Mouse (Mus musculus) gastrocnemius, postnatal 36 days (tissue): ENCODE measurements around the gene Gm1604a. TPM values are rescaled to one million over a fixed set of nuclear protein-coding genes. Genes with fewer than 3 reads are reported as not detected.
A peak's percentile ranks its signal among the peaks of the same experiment; 100 is the strongest.
"Not testable (repeated sequence)": the region's sequence is repeated elsewhere in the genome, so short reads cannot be mapped to it uniquely, and the experiment has no call there.

Experiments
- DNase-seq, 2 experiments: peaks; one replicate each; pipeline ENCODE4 v3.0.0; 2022
- intact Hi-C: fragments of 180-260 bp; cut with DNase I; formaldehyde crosslinking; loops from one replicate; pipeline ENCODE4 v1.15.1; 2025
- total RNA-seq, 2 experiments: library from RNA; stranded (reverse); gene quantifications; 2 replicates each; pipeline ENCODE4 v1.2.3; 2021

Gene Gm1604a
- total RNA-seq, 2 experiments from 2014 or later = not detected

GRCm38 (mm10) chr17:7033192-7034166, 8.1 kb downstream of the Gm1604a start:
- DNase-seq, intact Hi-C loops: not testable (repeated sequence)

GRCm38 (mm10) chr17:7068997-7069539, 43.7 kb downstream of the Gm1604a start:
- DNase-seq, intact Hi-C loops: not testable (repeated sequence)

DNA sequence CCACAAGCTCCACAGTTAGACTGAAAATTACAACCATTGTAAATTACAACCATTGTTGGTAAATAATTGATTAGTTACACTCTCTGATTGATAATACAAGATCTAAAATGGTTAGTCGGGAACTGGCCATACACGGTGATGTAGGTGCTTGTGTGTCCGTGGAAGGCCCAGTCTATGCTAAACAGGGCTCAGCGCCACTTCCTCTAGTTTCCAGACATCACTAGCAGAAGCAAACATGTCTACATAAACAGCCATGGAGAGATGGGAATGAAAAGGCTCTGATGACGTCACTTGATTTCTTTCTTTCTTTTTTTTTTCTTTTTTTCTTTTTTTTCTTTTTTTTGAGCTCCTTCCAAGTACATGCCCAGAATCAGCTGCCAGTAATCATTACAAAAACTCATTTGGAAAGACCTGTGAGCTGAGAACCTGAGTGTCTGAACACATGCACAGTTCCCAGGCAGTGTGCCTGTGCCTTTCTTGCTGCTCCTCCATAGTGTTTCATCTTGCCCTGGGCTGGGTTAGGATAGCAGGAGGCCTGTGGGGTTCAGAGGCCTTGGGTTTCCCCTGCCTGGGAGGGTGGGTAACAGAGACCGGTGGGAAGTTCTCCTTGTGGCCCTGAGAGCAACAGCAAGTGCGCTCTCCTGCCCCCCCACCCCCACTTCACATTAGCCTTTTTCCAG, 44.3 kb downstream of the Gm1604a start:
- DNase-seq, intact Hi-C loops: not testable (repeated sequence)

DNA sequence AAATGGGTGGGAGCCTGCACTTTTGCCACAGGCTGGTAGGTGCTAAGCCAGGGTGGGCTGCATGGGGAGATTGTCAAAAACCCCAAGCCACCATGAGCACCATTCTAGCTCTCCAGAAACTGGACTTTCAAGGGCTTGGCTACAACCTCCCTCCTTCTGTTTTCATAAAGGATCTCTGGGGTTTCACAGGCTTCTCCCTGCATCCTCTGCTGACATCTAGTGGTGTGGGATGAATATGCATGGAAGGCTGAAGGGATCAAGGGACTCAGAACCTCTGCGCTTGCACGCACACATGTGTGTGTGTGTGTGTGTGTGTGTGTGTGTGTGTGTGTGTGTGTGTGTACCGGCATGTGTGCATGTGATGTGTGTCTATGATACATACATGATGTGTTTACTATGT, 49.1 kb downstream of the Gm1604a start:
- peak in 1 of 2 experiments; percentile 13 for DNase-seq
- intact Hi-C loops = not testable (repeated sequence)

DNA sequence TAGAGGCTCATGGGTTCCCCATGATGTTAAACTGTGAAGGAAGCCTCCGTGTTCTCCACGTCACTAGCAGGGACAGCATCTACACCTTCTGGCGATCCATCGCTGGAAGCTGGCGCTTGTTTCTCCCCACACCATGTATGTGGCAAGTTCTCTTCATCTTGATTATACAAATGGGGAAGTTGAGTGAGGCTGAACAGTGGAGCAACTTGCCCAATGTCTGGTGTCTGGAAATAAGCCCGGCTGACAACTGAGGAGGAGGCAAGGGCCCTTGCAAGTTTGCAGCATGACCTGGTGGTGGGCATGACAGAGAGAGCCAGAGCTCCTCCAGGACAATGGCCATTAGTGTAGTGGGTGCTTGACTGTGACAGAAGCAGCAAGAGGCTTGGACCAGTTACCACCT, 50.2 kb downstream of the Gm1604a start:
- intact Hi-C loops, DNase-seq: not testable (repeated sequence)

DNA sequence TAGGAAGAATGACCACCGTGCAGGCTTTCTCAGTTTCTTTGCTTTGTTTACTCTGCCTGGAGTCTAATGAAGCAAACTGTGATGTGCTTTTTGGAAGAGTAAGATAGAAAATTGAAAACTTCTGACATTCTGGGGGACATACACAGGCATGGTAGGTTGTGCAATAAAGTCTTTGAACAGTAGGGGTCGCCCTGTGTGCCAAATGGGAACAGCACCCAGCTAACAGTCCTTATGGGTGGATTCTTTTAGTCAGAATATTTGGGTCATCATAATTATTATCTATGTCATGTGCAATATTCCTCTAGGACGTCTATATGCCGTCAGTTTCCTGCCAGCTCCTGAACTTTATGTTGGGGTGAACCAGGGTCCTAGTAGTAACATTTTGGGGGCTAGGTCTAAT, 54.2 kb downstream of the Gm1604a start:
- DNase-seq = peak; percentile 22 to 44
- intact Hi-C loops = not testable (repeated sequence)

DNA sequence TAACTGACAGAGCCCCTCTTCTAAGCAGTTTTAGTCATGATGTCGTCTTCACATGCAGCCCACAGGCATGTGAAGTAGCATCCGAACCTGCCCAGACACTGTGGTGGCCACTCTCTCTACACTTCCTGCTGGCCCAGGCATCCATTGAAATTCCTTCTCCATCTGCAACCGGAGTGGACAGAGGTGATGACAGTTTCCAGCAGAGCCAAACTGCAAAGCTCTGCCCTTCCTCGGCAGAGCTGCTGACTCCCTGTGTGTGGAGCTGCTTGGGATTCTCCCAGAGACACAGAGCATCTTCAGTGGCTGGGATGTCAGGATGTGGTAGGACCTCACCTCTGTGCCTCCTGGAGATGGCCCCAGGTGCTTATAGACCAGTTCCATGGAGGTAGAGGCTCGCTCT, 59.2 kb downstream of the Gm1604a start:
- intact Hi-C loops, DNase-seq: not testable (repeated sequence)

DNA sequence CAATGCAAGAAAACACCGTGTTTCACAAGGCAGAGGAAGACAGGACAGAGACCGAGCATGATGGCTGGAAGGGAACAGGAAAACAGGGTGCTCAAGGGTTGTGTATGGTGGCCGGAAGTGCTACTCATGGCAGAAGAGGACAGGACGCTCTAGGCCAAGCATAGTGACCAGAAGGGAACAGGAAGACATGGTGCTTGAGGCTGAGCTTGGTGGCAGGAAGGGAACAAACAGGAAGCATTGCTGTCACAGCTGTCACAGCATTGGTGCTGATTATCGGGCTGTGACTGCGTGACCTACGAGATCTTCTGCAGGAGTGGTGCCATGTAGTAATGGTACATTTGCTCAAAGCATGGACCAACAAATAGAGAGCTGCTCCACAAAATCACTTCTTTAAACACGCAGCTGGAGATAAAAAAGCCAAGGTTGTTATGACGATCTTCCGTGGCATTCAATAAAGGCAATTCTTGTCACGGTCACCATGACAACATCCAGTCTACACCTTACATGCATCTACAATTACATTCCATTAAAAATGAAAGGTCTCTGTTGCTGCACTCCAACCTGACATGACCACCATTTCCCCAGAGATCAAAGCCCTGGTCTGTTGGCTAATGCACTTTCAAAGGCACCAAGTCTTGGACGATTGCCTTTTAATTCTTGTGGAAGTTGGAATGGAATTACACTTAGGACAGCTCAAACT, 60.3 kb downstream of the Gm1604a start:
- intact Hi-C loops, DNase-seq: not testable (repeated sequence)

GRCm38 (mm10) chr17:7086836-7087235, 61.5 kb downstream of the Gm1604a start:
- intact Hi-C loops, DNase-seq: not testable (repeated sequence)

- DNase-seq, intact Hi-C loops: not testable (repeated sequence)
Observed at GRCm38 (mm10) chr17:7097835-7098519, 72.6 kb downstream of the Gm1604a start.

GRCm38 (mm10) chr17:7099096-7099495, 73.7 kb downstream of the Gm1604a start:
- intact Hi-C loops, DNase-seq: not testable (repeated sequence)

DNA sequence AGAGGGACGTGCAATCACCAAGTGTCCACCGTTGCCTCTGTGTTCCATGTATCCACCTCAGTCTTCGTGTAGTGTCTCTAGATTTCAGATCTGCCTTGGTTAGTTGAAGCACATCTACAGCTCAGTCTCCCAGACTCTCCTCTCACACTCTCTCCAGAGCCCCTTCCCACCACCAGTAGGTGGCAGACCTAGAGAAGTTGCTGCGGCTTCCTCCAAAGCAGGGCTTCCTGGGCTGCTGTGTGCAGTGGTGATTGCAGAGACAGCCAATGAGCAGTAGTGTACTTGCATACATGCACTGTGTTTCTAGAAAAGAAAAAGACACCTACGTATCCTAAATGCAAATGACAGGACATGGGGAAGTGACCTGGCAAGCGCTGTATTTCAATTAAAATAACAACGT, 77.6 kb downstream of the Gm1604a start:
- intact Hi-C loops, DNase-seq: not testable (repeated sequence)

- intact Hi-C loops, DNase-seq: not testable (repeated sequence)
Observed at GRCm38 (mm10) chr17:7111658-7112057, 86.3 kb downstream of the Gm1604a start.

GRCm38 (mm10) chr17:7116265-7116664, 90.9 kb downstream of the Gm1604a start:
- intact Hi-C loops, DNase-seq: not testable (repeated sequence)

- DNase-seq, intact Hi-C loops: not testable (repeated sequence)
Observed at GRCm38 (mm10) chr17:7120835-7121234, 95.5 kb downstream of the Gm1604a start.

DNA sequence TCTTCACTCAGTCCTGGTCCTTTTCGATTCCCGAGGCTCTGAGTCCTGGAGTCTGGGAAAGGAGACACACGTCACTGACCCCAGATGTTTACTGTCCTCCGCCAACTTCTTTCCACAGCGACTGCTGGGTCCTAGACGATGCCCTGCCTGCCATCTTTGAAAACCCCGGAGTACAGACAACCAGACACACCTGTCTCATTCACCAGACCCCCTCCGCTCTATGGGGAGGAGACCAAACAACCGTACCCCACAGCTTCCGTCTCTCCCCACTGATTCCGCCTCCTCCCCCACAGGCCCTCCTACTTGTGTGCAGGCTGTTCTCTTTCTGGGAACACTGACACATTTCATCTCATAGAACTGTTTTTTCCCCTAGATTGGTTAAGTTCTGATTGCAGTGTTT, 97.2 kb downstream of the Gm1604a start:
- intact Hi-C loops, DNase-seq: not testable (repeated sequence)

GRCm38 (mm10) chr17:7126475-7126874, 101.1 kb downstream of the Gm1604a start:
- DNase-seq, intact Hi-C loops: not testable (repeated sequence)

GRCm38 (mm10) chr17:7134002-7134401, 108.6 kb downstream of the Gm1604a start:
- intact Hi-C loops, DNase-seq: not testable (repeated sequence)

GRCm38 (mm10) chr17:7135277-7135676, 109.9 kb downstream of the Gm1604a start:
- intact Hi-C loops, DNase-seq: not testable (repeated sequence)
